Mouse (Mus musculus) ovary, adult 18-20 months (tissue): ENCODE results near the gene Gm17469.
"Not testable (repeated sequence)": the region's sequence is repeated elsewhere in the genome, so short reads cannot be mapped to it uniquely, and the experiment has no call there.

Source experiments
- DNase-seq: peaks from one replicate; pipeline ENCODE4 v3.0.0; 2022; ENCODE audit warnings: low spot score, mixed read lengths

Gene Gm17469

GRCm38 (mm10) chrX:124629593-124629992 lies at the start of gene Gm17469:
TSS of gene Gm17469 (plus strand) at chrX:124629893.
- DNase-seq, result not testable (repeated sequence)
